In the genomic region with DNA sequence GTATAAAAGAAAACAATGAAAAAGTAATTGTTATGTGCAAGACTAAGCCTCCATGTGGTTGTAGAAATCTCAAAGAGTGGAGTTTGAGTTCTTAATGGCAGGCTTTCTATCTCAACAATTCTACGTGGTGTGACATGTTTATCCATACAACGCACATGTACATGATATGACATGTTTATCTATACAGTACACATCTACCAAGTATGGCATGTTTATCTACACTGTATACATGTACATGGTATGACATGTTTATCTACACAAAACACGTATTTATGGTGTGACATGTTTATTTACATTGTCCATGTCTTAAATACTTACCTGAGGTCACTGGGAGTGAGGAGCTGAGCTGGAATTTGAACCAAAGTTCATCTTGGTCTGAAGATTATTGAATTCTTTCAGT, we compare ENCODE assay signal across 25 mouse cellular contexts. TPM values are rescaled to one million over a fixed set of nuclear protein-coding genes. Genes with fewer than 3 reads are reported as not detected.
A peak's percentile ranks its signal among the peaks of the same experiment; 100 is the strongest.
DNase-seq lines count a peak whose midpoint lies in the region; ATAC-seq and TF ChIP-seq lines count a peak whose summit lies in the region.
"Had no signal": no experiment of that assay in that cellular context is flagged by ENCODE, and none has a peak within 500 bp of the region (broad histone marks: within the 10 kb centered on the region; RNA-seq: fewer than 3 reads in every experiment).

No protein-coding gene starts in this region.

- no peak overlapping the region for H3K27ac ChIP-seq in liver, embryonic 12.5 days
- H3K27ac ChIP-seq in liver, embryonic 11.5 days (ENCODE audit: low read depth, low read length) = no peak overlapping the region
- no peak overlapping the region for H3K27ac ChIP-seq in midbrain, embryonic 11.5 days (ENCODE audit: low read depth, low read length)
- H3K27ac ChIP-seq in midbrain, embryonic 14.5 days (replicated peaks; ENCODE audit: low read depth, low read length) = no peak overlapping the region
- no peak overlapping the region for H3K27ac ChIP-seq in liver, postnatal 0 days (ENCODE audit: low read depth)
- H3K27ac ChIP-seq: embryonic facial prominence, embryonic 10.5 days; embryonic facial prominence, embryonic 12.5 days; forebrain, embryonic 13.5 days; forebrain, embryonic 15.5 days had no signal

- H3K36me3 ChIP-seq in liver, embryonic 12.5 days = no peaks in the 10 kb centered on the region
- H3K36me3 ChIP-seq in liver, embryonic 11.5 days (ENCODE audit: control insufficient read depth, insufficient read depth, low read length) = no peaks in the 10 kb centered on the region
- no peaks in the 10 kb centered on the region for H3K36me3 ChIP-seq in midbrain, embryonic 11.5 days (ENCODE audit: control insufficient read depth, insufficient read depth, low read length)
- H3K36me3 ChIP-seq in midbrain, embryonic 14.5 days (ENCODE audit: control insufficient read depth, insufficient read depth, low read length) = no peaks in the 10 kb centered on the region
- H3K36me3 ChIP-seq in liver, postnatal 0 days (replicated peaks; ENCODE audit: insufficient read depth, low read length) = no peaks in the 10 kb centered on the region
- H3K36me3 ChIP-seq: embryonic facial prominence, embryonic 10.5 days; embryonic facial prominence, embryonic 12.5 days; forebrain, embryonic 15.5 days; G1E had no signal

- peak; percentile 56 for ATAC-seq in liver, embryonic 12.5 days
- no peak for ATAC-seq in liver, embryonic 11.5 days (replicated peaks; ENCODE audit: low FRiP score)
- no peak for ATAC-seq in midbrain, embryonic 11.5 days (ENCODE audit: low FRiP score)
- ATAC-seq in midbrain, embryonic 14.5 days (ENCODE audit: low FRiP score, low TSS enrichment) = no peak
- ATAC-seq in liver, postnatal 0 days = no peak
- ATAC-seq in activated CD4-positive, CD25-positive, alpha-beta regulatory T cell, adult 4 months = no peak
- ATAC-seq: CD4-positive, CD25-positive, alpha-beta regulatory T cell, adult 4 months; forebrain, embryonic 13.5 days; forebrain, embryonic 15.5 days; Patski had no signal

- TF ChIP-seq EP300 in liver, postnatal 0 days (IDR thresholded peaks at IDR 0.05; ENCODE audit: low read depth) = 0 out of 2 replicates have a peak, but pooled peaks have one; percentile 16

- H3K4me1 ChIP-seq in liver, embryonic 12.5 days = peaks cover 29% of the 10 kb centered on the region
- H3K4me1 ChIP-seq in liver, embryonic 11.5 days (replicated peaks; ENCODE audit: control insufficient read depth, insufficient read depth, low read length) = peaks cover 3% of the 10 kb centered on the region
- no peaks in the 10 kb centered on the region for H3K4me1 ChIP-seq in midbrain, embryonic 11.5 days (ENCODE audit: control insufficient read depth, insufficient read depth, low read length)
- no peaks in the 10 kb centered on the region for H3K4me1 ChIP-seq in midbrain, embryonic 14.5 days (ENCODE audit: control insufficient read depth, insufficient read depth, low read length)
- H3K4me1 ChIP-seq in liver, postnatal 0 days (ENCODE audit: insufficient read depth) = peaks cover 3% of the 10 kb centered on the region; the same call in 1 of the 2 replicates
- H3K4me1 ChIP-seq: forebrain, embryonic 13.5 days; forebrain, embryonic 15.5 days had no signal

- TF ChIP-seq CTCF in liver, postnatal 0 days (IDR thresholded peaks at IDR 0.05; ENCODE audit: low read depth) = no peak

- H3K9ac ChIP-seq in liver, embryonic 12.5 days = no peak overlapping the region
- H3K9ac ChIP-seq in liver, embryonic 11.5 days (ENCODE audit: low read depth, low read length) = no peak overlapping the region
- H3K9ac ChIP-seq in midbrain, embryonic 11.5 days (ENCODE audit: low read length) = no peak overlapping the region
- no peak overlapping the region for H3K9ac ChIP-seq in midbrain, embryonic 14.5 days (replicated peaks; ENCODE audit: low read length)
- H3K9ac ChIP-seq in liver, postnatal 0 days (replicated peaks) = no peak overlapping the region
- H3K9ac ChIP-seq: embryonic facial prominence, embryonic 12.5 days; forebrain, embryonic 13.5 days; forebrain, embryonic 15.5 days had no signal

- WGBS in liver, embryonic 12.5 days (ENCODE audit: insufficient replicate concordance) = 47% methylated on average over 3 of the region's 3 CpGs
- WGBS in liver, embryonic 11.5 days = 58% methylated on average over 3 of the region's 3 CpGs
- WGBS in midbrain, embryonic 11.5 days = 91% methylated on average over 3 of the region's 3 CpGs
- WGBS in midbrain, embryonic 14.5 days = 93% methylated on average over 3 of the region's 3 CpGs
- WGBS in liver, postnatal 0 days (ENCODE audit: insufficient replicate concordance) = 56% methylated on average over 3 of the region's 3 CpGs

- no peak overlapping the region for H3K4me2 ChIP-seq in liver, embryonic 12.5 days
- no peak overlapping the region for H3K4me2 ChIP-seq in liver, embryonic 11.5 days
- H3K4me2 ChIP-seq in midbrain, embryonic 11.5 days = no peak overlapping the region
- H3K4me2 ChIP-seq in midbrain, embryonic 14.5 days (ENCODE audit: low read length) = no peak overlapping the region
- no peak overlapping the region for H3K4me2 ChIP-seq in liver, postnatal 0 days (ENCODE audit: low read depth, low read length)
- H3K4me2 ChIP-seq: embryonic facial prominence, embryonic 12.5 days; forebrain, embryonic 13.5 days; forebrain, embryonic 15.5 days had no signal

- DNase-seq in liver, embryonic 11.5 days (ENCODE audit: low spot score) = no peak
- peak; percentile 75 for DNase-seq in midbrain, embryonic 11.5 days (ENCODE audit: low spot score, missing footprints)
- no peak for DNase-seq in midbrain, embryonic 14.5 days
- no peak for DNase-seq in liver, postnatal 0 days
- no peak for DNase-seq in frontal cortex, postnatal 25 days (ENCODE audit: low spot score in 2 of 2)
- DNase-seq: adrenal gland, adult 2 months; adrenal gland, postnatal 10 days; adrenal gland, postnatal 25 days; B cell, adult 2 months; cerebellum, adult 11 months; cerebellum, adult 18-20 months; cerebellum, adult 8-10 months; cerebellum, adult 9-11 months; cerebellum, postnatal 14 days; cerebellum, postnatal 36 days had no signal

- H3K9me3 ChIP-seq in liver, embryonic 12.5 days (replicated peaks) = no peaks in the 10 kb centered on the region
- H3K9me3 ChIP-seq in liver, embryonic 11.5 days (ENCODE audit: control insufficient read depth, low read length) = no peaks in the 10 kb centered on the region
- no peaks in the 10 kb centered on the region for H3K9me3 ChIP-seq in midbrain, embryonic 11.5 days (ENCODE audit: control insufficient read depth, low read length)
- no peaks in the 10 kb centered on the region for H3K9me3 ChIP-seq in midbrain, embryonic 14.5 days (ENCODE audit: control insufficient read depth, low read length)
- H3K9me3 ChIP-seq in liver, postnatal 0 days (ENCODE audit: low read length) = no peaks in the 10 kb centered on the region
- H3K9me3 ChIP-seq: embryonic facial prominence, embryonic 10.5 days; embryonic facial prominence, embryonic 12.5 days; forebrain, embryonic 13.5 days; forebrain, embryonic 15.5 days had no signal

- H3K27me3 ChIP-seq in liver, embryonic 12.5 days (replicated peaks) = no peaks in the 10 kb centered on the region
- no peaks in the 10 kb centered on the region for H3K27me3 ChIP-seq in liver, embryonic 11.5 days (replicated peaks; ENCODE audit: control insufficient read depth, insufficient read depth, low read length)
- H3K27me3 ChIP-seq in midbrain, embryonic 11.5 days (ENCODE audit: control insufficient read depth, insufficient read depth, low read length) = no peaks in the 10 kb centered on the region
- no peaks in the 10 kb centered on the region for H3K27me3 ChIP-seq in midbrain, embryonic 14.5 days (ENCODE audit: control insufficient read depth, insufficient read depth, low read length)
- no peaks in the 10 kb centered on the region for H3K27me3 ChIP-seq in liver, postnatal 0 days (ENCODE audit: insufficient read depth, low read length)
- H3K27me3 ChIP-seq: CH12.LX; embryonic facial prominence, embryonic 12.5 days; forebrain, embryonic 13.5 days; forebrain, embryonic 15.5 days; Patski had no signal

- no peak overlapping the region for H3K4me3 ChIP-seq in liver, embryonic 12.5 days
- H3K4me3 ChIP-seq in liver, embryonic 11.5 days (ENCODE audit: low read depth, low read length) = no peak overlapping the region
- no peak overlapping the region for H3K4me3 ChIP-seq in midbrain, embryonic 11.5 days (ENCODE audit: low read depth, low read length)
- no peak overlapping the region for H3K4me3 ChIP-seq in midbrain, embryonic 14.5 days (replicated peaks; ENCODE audit: low read depth, low read length)
- H3K4me3 ChIP-seq in liver, postnatal 0 days (ENCODE audit: low read depth, low read length) = no peak overlapping the region
- H3K4me3 ChIP-seq: embryonic facial prominence, embryonic 10.5 days; embryonic facial prominence, embryonic 12.5 days; forebrain, embryonic 13.5 days; forebrain, embryonic 15.5 days had no signal

RNA-seq across cellular contexts. Expression of a gene that starts 57.4 kb away (rescaled TPM):
- 8.8 and 9.4 TPM in 2 replicates for polyA plus RNA-seq in liver, embryonic 12.5 days (2016; fragmentation: Nextera tagmentation; extraction: Ambion mirVana)
- 16.4 TPM in 2 replicates for polyA plus RNA-seq in liver, embryonic 11.5 days (2014; fragmentation: Nextera tagmentation; extraction: Ambion mirVana)
- 15.2 and 17.2 TPM in 2 replicates for polyA plus RNA-seq in midbrain, embryonic 11.5 days (2014; fragmentation: Nextera tagmentation; extraction: Ambion mirVana)
- 41.7 and 42.4 TPM in 2 replicates for polyA plus RNA-seq in midbrain, embryonic 14.5 days (2014; fragmentation: Nextera tagmentation; extraction: Ambion mirVana)
- polyA plus RNA-seq in liver, postnatal 0 days (2015; fragmentation: Nextera tagmentation; extraction: Ambion mirVana) = 9.7 and 10.1 TPM in 2 replicates
- 1 to 10 TPM in 1 of 2 experiments, under 1 TPM in 1; 0.46 to 1.3 TPM for polyA plus RNA-seq in activated CD4-positive, CD25-positive, alpha-beta regulatory T cell, adult 4 months (2017; shearing (Covaris generic))
- polyA plus RNA-seq: G1E had no signal
